Mouse (Mus musculus) heart, embryonic 10.5 days (tissue): ENCODE data around the gene Tnfsf9. TPM values are rescaled to one million over a fixed set of nuclear protein-coding genes. Genes with fewer than 3 reads are reported as not detected.

Source experiments
- DNase-seq: peaks from one replicate; pipeline ENCODE4 v3.0.0-alpha.2; 2017; ENCODE audit warnings: low spot score
- H3K27ac ChIP-seq: fragments of 300-500 bp; sonication (generic); 2 replicates; pipeline ENCODE4 v1.5.1; 2016; ENCODE audit warnings: mild to moderate bottlenecking
- H3K27me3 ChIP-seq: fragments of 300-500 bp; sonication (generic); 2 replicates; pipeline ENCODE4 v1.6.1; 2016; ENCODE audit warnings: mild to moderate bottlenecking; ENCODE audit not compliant: poor library complexity, insufficient read depth, severe bottlenecking
- H3K36me3 ChIP-seq: fragments of 300-500 bp; sonication (generic); 2 replicates; pipeline ENCODE4 v1.6.1; 2016; ENCODE audit warnings: mild to moderate bottlenecking, moderate library complexity
- H3K4me1 ChIP-seq: fragments of 300-500 bp; sonication (generic); 2 replicates; pipeline ENCODE4 v1.6.1; 2016; ENCODE audit warnings: mild to moderate bottlenecking
- H3K4me3 ChIP-seq: fragments of 300-500 bp; sonication (generic); 2 replicates; pipeline ENCODE4 v1.5.1; 2016; ENCODE audit warnings: mild to moderate bottlenecking, moderate library complexity
- H3K9me3 ChIP-seq: fragments of 300-500 bp; sonication (generic); 2 replicates; pipeline ENCODE4 v1.6.1; 2016; ENCODE audit warnings: mild to moderate bottlenecking, moderate library complexity
- WGBS: fragments of 180-500 bp; shearing (Covaris S2); methylation state at CpG from one replicate; pipeline ENCODE4 v1.1.7; 2016; 5-methylcytosine and 5-hydroxymethylcytosine counted together
- polyA plus RNA-seq: library from polyadenylated mRNA; unstranded; fragments of >200 nt; fragmentation: Nextera tagmentation; extraction: Ambion mirVana; gene quantifications from 2 replicates; pipeline ENCODE4 v1.2.1, GENCODE M21; 2016

Gene Tnfsf9
- 5.7 and 7.0 TPM in 2 replicates for polyA plus RNA-seq

- H3K9me3 ChIP-seq, result no peaks in the 10 kb centered on the region
- under 1% methylated on average over 59 of the region's 61 CpGs for WGBS
- DNase-seq, result peak; percentile 80
- peaks cover 19% of the 10 kb centered on the region; the same call in 1 of the 2 replicates for H3K27me3 ChIP-seq
- no peaks in the 10 kb centered on the region for H3K36me3 ChIP-seq
- H3K4me3 ChIP-seq, result peak within 1 kb of the TSS; percentile 66
- H3K4me1 ChIP-seq, result peaks cover 25% of the 10 kb centered on the region
- H3K27ac ChIP-seq, result peak within 1 kb of the TSS; percentile 87
Measured at GRCm38 (mm10) chr17:57105181-57106034, at the start of gene Tnfsf9. Gene Tnfsf9, plus strand, starts transcription at chr17:57105325.

- 76% methylated on average over 3 of the region's 3 CpGs for WGBS
- Histone ChIP-seq H3K36me3 (peaks cover 44% of the 10 kb centered on the region), H3K27me3 (peaks cover 13% of the 10 kb centered on the region), H3K9me3 (no peaks in the 10 kb centered on the region), H3K4me1 (peaks cover 25% of the 10 kb centered on the region), H3K27ac (no peak overlapping the region), H3K4me3 (no peak overlapping the region)
- DNase-seq, result no peak
Measured at GRCm38 (mm10) chr17:57056246-57056645, 48.9 kb upstream of the Tnfsf9 start.

DNA sequence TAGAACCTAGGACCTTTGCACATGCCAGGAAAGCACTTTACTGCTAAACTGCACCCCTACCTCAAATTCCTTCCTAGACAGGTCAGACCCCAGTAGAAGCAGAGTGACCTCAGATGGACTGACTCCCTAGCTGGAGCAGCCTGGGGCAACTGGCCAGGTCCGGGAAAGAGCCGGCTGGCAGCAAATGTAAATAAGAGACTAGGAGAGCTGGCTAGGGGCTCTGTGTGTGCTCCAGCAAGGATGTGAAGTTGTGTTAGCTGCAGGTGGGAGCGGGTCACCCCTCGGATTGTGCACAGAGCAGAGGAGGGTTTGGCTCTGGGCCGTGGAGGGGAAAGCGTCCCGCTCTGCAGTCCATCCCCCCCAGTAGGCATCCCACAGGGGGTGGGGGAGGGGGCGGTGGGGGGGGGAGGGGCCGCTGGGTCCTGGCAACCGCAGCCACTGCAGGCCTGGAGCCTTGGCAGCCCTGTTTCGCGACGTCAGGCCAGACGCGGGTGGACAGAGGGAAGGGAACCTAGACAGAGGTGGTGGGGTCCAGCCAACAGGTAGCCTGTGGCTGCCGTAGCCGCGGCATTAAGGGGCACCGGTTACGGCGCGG is 46.1 kb upstream of the Tnfsf9 start, which contains the start of gene Crb3:
TSS of gene Crb3 (plus strand) at position 215 of the 595 bp plus-strand sequence.
- WGBS, result 1% methylated on average over 20 of the region's 22 CpGs
- Histone ChIP-seq H3K27ac (peak within 1 kb of the TSS; percentile 88), H3K4me3 (peak within 1 kb of the TSS; percentile 88), H3K36me3 (peaks cover 21% of the 10 kb centered on the region), H3K27me3 (peaks cover 39% of the 10 kb centered on the region), H3K4me1 (peaks cover 35% of the 10 kb centered on the region), H3K9me3 (no peaks in the 10 kb centered on the region)
- DNase-seq, result no peak

- WGBS, result under 1% methylated on average over 33 of the region's 45 CpGs
- Histone ChIP-seq H3K9me3 (no peaks in the 10 kb centered on the region), H3K4me3 (peak within 1 kb of the TSS; percentile 88), H3K27ac (peak within 1 kb of the TSS; percentile 88), H3K36me3 (peaks cover 18% of the 10 kb centered on the region), H3K27me3 (peaks cover 44% of the 10 kb centered on the region), H3K4me1 (peaks cover 35% of the 10 kb centered on the region)
- DNase-seq, result peak; percentile 93
Measured at GRCm38 (mm10) chr17:57059486-57059977, 45.6 kb upstream of the Tnfsf9 start, which contains the start of gene Slc25a23. Gene Slc25a23, minus strand, starts transcription at chr17:57059863.

DNA sequence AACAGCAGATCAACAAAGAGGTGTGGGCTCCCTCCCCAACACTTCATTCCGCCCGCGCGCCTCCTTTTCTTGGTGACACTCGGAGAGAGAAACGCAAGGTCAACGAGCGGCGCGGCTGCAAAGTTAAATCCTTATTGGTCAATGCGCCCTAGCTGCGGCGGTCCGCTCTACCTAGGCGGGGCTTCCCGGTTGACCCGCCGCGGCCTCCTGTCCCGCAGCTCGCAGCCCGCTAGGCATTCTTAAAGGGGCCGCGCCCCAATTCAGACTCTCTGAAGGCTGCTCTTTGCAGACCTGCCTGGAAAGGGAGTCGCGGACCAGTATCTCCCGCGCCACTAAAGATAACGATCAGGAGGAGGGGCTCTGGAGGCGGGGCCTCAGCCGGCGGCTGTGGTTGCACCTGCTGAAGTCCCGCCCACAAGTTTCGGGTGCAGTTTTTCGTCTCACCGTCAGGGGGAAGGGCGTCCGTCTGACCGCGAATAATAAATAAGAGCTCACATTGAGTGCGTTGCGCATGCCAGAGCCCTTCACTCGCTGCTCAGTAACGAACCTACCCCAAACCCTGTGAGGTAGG is 44.8 kb upstream of the Tnfsf9 start:
- Histone ChIP-seq H3K36me3 (peaks cover 11% of the 10 kb centered on the region), H3K4me1 (peaks cover 35% of the 10 kb centered on the region), H3K27me3 (peaks cover 52% of the 10 kb centered on the region), H3K9me3 (no peaks in the 10 kb centered on the region), H3K27ac (peak overlapping the region; percentile 88), H3K4me3 (peak overlapping the region; percentile 88)
- DNase-seq, result peak; percentile 97
- WGBS, result under 1% methylated on average over 44 of the region's 44 CpGs

DNA sequence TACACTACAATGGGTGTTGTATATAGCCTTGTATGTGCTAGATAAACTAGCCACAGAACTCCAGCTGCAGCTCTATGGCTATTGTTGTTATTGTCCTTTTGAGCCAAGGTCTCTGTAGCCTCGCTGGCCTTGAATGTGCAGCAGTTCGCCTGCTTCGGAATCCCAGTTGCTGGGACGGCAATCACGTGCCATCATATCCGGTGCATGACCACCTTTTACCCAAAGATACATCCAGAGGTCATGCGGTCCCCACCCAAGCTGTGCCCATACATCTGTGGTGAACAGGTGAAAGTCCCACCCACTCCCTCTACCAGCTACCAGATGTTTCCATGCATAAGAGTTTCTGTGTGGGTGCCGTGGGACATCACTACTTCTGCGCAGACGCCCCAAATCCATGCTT is 44.1 kb upstream of the Tnfsf9 start:
- Histone ChIP-seq H3K27me3 (peaks cover 58% of the 10 kb centered on the region), H3K9me3 (no peaks in the 10 kb centered on the region)
- 45% methylated on average over 10 of the region's 10 CpGs for WGBS

GRCm38 (mm10) chr17:57062011-57062521 is 43.1 kb upstream of the Tnfsf9 start:
- no peak overlapping the region for H3K27ac ChIP-seq
- H3K4me1 ChIP-seq, result peaks cover 35% of the 10 kb centered on the region
- under 1% methylated on average over 39 of the region's 39 CpGs for WGBS
- no peak for DNase-seq
- no peaks in the 10 kb centered on the region for H3K9me3 ChIP-seq
- peaks cover 3% of the 10 kb centered on the region for H3K36me3 ChIP-seq
- H3K27me3 ChIP-seq, result peaks cover 67% of the 10 kb centered on the region
- H3K4me3 ChIP-seq, result peak overlapping the region; percentile 51

More for the DNA sequence above, 44.1 kb upstream of the Tnfsf9 start:
- no peak for DNase-seq
- Histone ChIP-seq H3K27ac (no peak overlapping the region), H3K4me3 (peak overlapping the region; percentile 88; the same call in 1 of the 2 replicates), H3K36me3 (peaks cover 9% of the 10 kb centered on the region), H3K4me1 (peaks cover 35% of the 10 kb centered on the region)

GRCm38 (mm10) chr17:57062548-57062947 is 42.6 kb upstream of the Tnfsf9 start:
- 1% methylated on average over 22 of the region's 22 CpGs for WGBS
- peaks cover 35% of the 10 kb centered on the region for H3K4me1 ChIP-seq
- peaks cover 71% of the 10 kb centered on the region for H3K27me3 ChIP-seq
- no peaks in the 10 kb centered on the region for H3K36me3 ChIP-seq
- no peak overlapping the region for H3K27ac ChIP-seq
- H3K4me3 ChIP-seq, result peak overlapping the region; percentile 51
- no peaks in the 10 kb centered on the region for H3K9me3 ChIP-seq
- no peak for DNase-seq

- no peak overlapping the region for H3K27ac ChIP-seq
- no peaks in the 10 kb centered on the region for H3K9me3 ChIP-seq
- H3K27me3 ChIP-seq, result peaks cover 72% of the 10 kb centered on the region
- no peaks in the 10 kb centered on the region for H3K36me3 ChIP-seq
- DNase-seq, result no peak
- 15% methylated on average over 8 of the region's 8 CpGs for WGBS
- H3K4me3 ChIP-seq, result 0 out of 2 replicates have a peak overlapping the region, but pooled peaks have one; percentile 51
- H3K4me1 ChIP-seq, result peaks cover 33% of the 10 kb centered on the region
Measured at GRCm38 (mm10) chr17:57063031-57063430, 42.1 kb upstream of the Tnfsf9 start.

GRCm38 (mm10) chr17:57066908-57067307 is 38.2 kb upstream of the Tnfsf9 start:
- no peaks in the 10 kb centered on the region for H3K36me3 ChIP-seq
- WGBS, result 38% methylated on average over 5 of the region's 5 CpGs
- H3K9me3 ChIP-seq, result no peaks in the 10 kb centered on the region
- peaks cover 8% of the 10 kb centered on the region for H3K4me1 ChIP-seq
- H3K27me3 ChIP-seq, result peaks cover 78% of the 10 kb centered on the region
- no peak overlapping the region for H3K4me3 ChIP-seq
- H3K27ac ChIP-seq, result no peak overlapping the region
- DNase-seq, result no peak

- H3K27ac ChIP-seq, result no peak overlapping the region
- H3K27me3 ChIP-seq, result peaks cover 73% of the 10 kb centered on the region
Measured at GRCm38 (mm10) chr17:57070272-57070671, 34.9 kb upstream of the Tnfsf9 start.

DNA sequence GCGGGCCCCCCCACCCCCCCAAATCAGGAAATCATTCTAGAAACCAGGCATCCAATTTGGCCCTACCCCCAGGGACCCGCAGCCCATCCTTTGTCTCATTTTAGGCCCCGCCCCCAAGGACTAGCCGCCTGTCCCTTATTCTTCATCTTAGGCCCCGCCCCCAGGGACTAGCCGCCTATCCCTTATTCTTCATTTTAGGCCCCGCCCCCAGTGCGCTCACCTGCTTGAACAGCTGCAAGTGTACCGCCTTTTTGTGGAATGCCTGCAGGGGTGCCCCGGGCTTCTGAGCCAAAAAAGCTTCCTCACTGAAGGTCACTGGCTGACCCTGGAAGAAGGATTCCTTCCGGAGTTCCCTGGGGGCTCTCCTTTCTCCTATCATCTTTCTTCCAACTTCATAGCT is 34.4 kb upstream of the Tnfsf9 start:
- 8% methylated on average over 11 of the region's 11 CpGs for WGBS
- H3K36me3 ChIP-seq, result no peaks in the 10 kb centered on the region
- 0 out of 2 replicates have a peak overlapping the region, but pooled peaks have one; percentile 15 for H3K4me3 ChIP-seq
- no peaks in the 10 kb centered on the region for H3K9me3 ChIP-seq
- H3K27me3 ChIP-seq, result peaks cover 72% of the 10 kb centered on the region
- H3K4me1 ChIP-seq, result no peaks in the 10 kb centered on the region; the same call in 1 of the 2 replicates
- no peak overlapping the region for H3K27ac ChIP-seq
- DNase-seq, result no peak

More at GRCm38 (mm10) chr17:57070272-57070671, 34.9 kb upstream of the Tnfsf9 start:
- Histone ChIP-seq H3K4me1 (no peaks in the 10 kb centered on the region; the same call in 1 of the 2 replicates), H3K9me3 (no peaks in the 10 kb centered on the region), H3K4me3 (no peak overlapping the region), H3K36me3 (no peaks in the 10 kb centered on the region)
- DNase-seq, result no peak
- WGBS, result 15% methylated on average over 9 of the region's 9 CpGs
